Mouse (Mus musculus): ENCODE results near the gene Gpr183.

Gpr183 gene

GRCm38 (mm10) chr14:121964990-121965389 is at the start of gene Gpr183:
Gene Gpr183, minus strand, starts transcription at chr14:121965195.
- no peak for DNase-seq

DNA sequence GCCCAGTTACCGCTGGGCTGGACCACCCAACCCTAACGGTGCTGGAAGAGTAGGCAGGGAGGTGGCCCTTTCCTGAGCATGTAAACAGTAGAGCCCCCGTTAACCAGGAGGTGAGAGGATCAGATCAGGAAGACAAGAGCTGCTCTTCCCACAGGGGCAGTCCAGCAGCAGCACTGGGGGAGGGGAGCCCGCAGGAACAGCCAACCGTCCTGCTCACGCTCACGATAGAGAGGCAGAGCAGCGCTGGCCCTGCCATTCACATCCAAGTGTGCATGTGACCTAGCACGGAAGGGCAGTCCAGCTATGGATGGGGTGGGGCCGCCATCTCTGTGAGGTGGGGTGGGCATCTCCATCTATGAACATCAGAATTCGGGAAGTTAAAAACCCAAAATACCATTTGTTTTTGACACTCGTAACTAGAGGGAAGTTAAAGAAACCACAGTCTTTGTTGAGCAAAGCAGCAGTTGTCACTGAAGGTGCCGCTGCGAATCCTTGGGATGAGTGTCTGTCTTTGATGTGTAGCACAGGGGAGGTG is 48.5 kb upstream of the Gpr183 start:
- DNase-seq: peak; percentile 31 to 51

DNA sequence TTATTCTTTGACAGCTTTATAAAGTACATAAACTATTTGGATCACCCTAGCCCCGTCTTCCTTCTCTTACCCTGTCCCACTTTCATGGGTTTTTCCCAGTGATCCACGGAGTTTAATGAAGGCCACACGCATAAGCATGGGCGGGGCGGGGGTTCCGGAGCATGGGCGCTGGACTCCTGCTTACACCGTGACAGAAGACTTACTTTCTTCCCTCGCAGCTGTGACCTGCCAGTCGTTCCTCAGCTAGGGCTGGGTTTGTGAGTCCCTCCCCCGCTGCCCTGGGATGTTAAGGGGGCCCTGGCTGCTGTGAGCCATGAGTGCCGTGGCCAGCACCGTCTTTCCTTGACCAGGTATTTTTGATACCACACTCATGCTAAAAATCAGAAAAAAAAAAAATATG is 47.8 kb upstream of the Gpr183 start:
- DNase-seq: no peak

GRCm38 (mm10) chr14:122012193-122012592 is 47.2 kb upstream of the Gpr183 start:
- DNase-seq: no peak

- no peak for DNase-seq
Observed at GRCm38 (mm10) chr14:122011768-122012167, 46.8 kb upstream of the Gpr183 start.

DNA sequence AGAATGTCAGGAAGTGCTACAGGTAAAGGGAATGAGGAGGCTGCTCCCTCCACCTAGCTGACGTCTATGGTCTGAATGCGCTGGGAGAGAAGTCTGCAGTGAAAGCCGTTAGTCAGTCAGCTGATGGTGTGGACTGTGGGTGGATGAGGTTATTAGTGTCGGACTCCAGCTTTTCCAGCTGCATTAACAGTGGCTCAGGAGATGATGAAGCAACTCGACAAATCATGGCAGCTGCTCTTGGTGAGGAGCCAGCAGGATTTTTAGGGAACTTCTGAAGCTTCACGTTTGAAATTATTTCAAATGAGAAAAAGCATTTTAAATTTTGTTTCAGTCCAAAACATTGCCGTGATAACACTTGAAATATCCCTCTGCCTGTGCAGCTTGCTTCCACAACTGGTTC is 45.3 kb upstream of the Gpr183 start:
- no peak for DNase-seq

GRCm38 (mm10) chr14:122009502-122009901 is 44.5 kb upstream of the Gpr183 start:
- peak; percentile 37 to 58 for DNase-seq

- no peak for DNase-seq
Observed at GRCm38 (mm10) chr14:122008261-122008660, 43.3 kb upstream of the Gpr183 start.

DNA sequence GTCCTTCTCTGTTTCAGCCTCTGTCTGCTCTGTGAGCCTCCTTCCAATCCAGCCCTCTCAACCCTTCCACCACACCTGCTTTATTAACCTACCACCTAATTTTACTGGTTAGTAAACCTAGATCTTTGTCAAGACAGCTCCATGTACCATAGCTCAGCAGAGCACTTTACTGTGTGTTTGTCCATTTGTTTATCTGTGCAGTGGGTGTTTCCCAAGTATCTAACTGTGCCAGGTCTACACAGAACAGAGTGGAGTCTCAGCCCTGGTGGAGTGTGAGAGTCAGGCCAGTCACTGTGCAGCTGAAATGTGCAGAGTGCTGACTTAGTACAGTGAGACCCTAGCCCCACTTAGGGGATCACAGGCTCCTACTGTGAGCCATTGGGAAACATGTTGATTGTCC is 38.8 kb upstream of the Gpr183 start:
- no peak for DNase-seq

DNA sequence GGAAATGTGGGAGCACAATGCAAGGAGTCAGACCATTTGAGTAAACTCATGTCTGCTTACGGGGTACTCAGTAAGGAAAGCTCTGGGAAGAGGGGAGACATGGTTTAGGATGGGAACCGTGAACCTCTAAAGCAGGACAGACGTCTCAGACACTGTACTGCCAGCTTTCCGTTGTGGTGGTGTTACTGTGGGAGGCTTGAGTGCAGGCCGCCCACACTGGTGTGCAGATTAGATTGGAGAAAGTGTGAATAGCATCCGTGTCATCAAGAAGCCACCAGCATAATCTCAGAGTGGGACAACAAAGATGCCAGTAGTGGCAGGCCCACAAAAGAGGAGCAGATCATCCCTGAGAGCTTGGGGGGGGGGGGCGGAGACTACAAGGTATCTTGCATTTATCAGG is 37.2 kb upstream of the Gpr183 start:
- DNase-seq: no peak

DNA sequence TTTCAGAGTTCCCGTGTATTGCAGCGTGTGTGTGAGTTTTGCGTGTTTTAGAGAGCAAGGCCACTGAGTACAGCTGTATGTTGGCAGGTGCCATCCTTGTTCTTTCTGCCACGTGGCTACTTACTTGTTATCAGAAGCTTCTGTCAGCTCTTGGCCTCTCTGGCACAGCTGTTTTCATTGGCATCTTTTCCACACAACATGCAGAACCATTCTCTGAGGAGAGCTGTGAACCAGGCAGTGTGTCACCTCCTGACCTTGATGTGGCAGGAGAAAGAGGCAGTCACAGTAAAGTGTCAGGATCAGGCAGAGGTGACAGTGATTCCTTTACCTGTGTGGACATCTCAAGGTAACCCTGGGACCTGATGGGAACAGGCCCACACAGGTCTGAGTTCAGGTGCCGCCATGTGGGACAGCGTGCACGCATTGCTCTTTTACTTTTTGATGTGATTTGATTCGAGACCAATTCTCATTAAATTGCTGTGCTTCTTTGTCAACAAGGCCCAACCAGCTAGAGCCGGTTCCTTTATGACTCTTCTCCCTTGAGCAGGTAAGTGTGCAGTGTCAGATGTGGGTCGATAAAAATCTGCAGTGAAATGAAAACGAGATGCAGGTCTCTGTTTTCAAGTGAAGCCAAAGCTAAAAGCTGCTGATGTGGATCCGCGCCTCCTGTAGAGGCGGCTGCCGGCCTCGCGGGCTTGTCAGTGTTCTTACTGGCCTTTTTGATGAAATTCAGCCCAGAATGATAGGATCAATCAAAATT is 35.5 kb upstream of the Gpr183 start:
- DNase-seq: no peak

- no peak for DNase-seq
Observed at GRCm38 (mm10) chr14:121999455-121999854, 34.5 kb upstream of the Gpr183 start.

DNA sequence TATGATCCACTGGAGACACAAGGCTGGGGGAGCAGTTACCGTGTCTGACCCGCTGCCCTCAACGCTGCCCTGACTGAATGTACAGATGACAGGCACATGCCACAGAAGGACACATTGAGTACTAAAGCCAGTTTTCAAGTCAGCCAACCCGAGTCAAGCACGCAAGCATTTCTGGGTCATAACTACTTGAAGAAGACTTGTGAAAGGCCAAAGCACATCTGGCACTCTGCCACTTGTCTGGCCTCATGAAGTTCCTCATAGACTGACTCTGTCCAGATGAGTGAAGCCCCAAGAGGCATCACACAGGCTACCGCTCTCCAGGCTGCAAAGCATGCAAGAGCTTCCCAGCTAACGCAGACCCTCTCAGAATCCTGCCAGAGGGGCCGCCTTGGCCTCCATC is 31.8 kb upstream of the Gpr183 start:
- DNase-seq: peak; percentile 63 to 65

- no peak for DNase-seq
Observed at GRCm38 (mm10) chr14:121995557-121995870, 30.5 kb upstream of the Gpr183 start.

GRCm38 (mm10) chr14:121994846-121995556 is 30.0 kb upstream of the Gpr183 start:
- DNase-seq: no peak

GRCm38 (mm10) chr14:121994171-121994700 is 29.2 kb upstream of the Gpr183 start:
- no peak for DNase-seq

- DNase-seq: no peak
Observed at GRCm38 (mm10) chr14:121993616-121994015, 28.6 kb upstream of the Gpr183 start.

DNA sequence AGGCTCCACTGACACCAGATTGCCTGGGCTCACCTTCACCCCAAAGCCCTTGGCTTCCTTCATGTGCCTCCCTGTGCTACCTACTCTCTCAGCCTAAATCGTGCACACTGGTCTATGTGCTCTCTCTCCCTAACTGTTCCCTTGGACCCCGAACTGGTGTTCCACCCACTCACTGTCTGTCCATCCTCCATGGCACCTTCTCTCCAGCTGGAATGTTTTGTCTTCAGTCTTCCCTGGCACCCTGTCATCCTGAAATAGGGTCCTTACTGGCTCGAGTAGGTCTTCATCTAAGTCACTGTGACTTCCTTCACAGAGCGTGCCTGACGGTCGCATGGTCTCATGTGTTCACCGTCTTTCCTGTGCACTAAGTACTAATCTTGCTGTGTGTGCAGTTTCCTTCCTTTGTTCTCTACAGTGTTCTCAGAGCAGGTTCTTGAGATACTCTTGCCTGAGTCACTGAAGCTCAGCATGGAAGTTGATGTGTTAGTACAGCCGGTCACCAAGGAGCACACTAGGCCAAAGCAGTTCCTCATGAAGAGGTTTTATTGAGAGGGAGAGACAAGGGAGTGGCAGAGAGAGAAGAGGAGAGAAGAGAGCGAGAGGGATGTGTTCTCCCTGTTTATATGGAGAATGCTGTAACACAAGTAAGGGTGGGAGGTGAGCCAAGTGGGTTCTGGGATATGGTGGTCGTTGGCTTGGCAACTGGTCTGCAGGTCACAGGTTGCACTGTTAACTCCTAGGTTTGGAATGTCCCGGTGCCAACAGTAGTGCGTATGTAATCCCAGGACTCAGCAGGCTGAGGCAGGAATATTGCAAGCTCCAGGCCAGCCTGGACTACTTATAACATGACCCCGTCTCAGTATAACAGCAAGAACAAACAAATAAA is 27.6 kb upstream of the Gpr183 start:
- DNase-seq: no peak

DNA sequence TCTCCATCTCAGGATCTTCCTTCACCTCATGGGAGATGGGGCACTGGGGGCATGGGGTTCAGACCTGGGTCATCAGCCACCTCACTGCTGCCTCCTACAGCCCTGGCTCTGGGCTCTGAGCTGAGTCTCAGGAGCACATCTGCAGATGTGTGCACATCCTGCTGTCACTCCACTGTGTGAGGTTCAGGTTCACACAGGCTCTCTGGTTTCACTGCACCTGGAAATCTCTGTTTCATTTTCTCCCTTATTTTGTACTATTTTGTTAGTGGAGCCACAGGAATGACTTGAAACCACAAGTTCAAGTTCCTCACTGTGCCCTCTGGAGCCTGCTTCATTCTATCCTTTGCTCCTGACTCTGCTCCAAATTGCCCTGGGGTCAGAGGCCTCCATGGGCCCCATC is 26.9 kb upstream of the Gpr183 start:
- DNase-seq: no peak

GRCm38 (mm10) chr14:121990897-121991296 is 25.9 kb upstream of the Gpr183 start:
- no peak for DNase-seq

GRCm38 (mm10) chr14:121989869-121990268 is 24.9 kb upstream of the Gpr183 start:
- no peak for DNase-seq

GRCm38 (mm10) chr14:121989331-121989730 is 24.3 kb upstream of the Gpr183 start:
- DNase-seq: no peak

GRCm38 (mm10) chr14:121987691-121988090 is 22.7 kb upstream of the Gpr183 start:
- no peak for DNase-seq
